Mouse (Mus musculus) thymus, postnatal 0 days (tissue): ENCODE data around the gene Ppat. TPM values are rescaled to one million over a fixed set of nuclear protein-coding genes. Genes with fewer than 3 reads are reported as not detected.

ENCODE experiments used
- DNase-seq: peaks from one replicate; pipeline ENCODE4 v3.0.0-alpha.2; 2015; ENCODE audit warnings: low spot score
- polyA plus RNA-seq: library from polyadenylated mRNA; unstranded; fragments of >200 nt; fragmentation: Nextera tagmentation; extraction: Ambion mirVana; gene quantifications from 2 replicates; pipeline ENCODE4 v1.2.1, GENCODE M21; 2015

The Ppat gene
- polyA plus RNA-seq, 1 experiment from 2014 or later: 41.7 TPM

- no peak for DNase-seq
Measured at GRCm38 (mm10) chr5:76892608-76893007, 58.8 kb downstream of the Ppat start.

- no peak for DNase-seq
Measured at GRCm38 (mm10) chr5:76887011-76887410, 64.4 kb downstream of the Ppat start.

GRCm38 (mm10) chr5:76884107-76884506 is 67.3 kb downstream of the Ppat start:
- DNase-seq: no peak

- DNase-seq: no peak
Measured at GRCm38 (mm10) chr5:76876106-76876758, 75.1 kb downstream of the Ppat start.

GRCm38 (mm10) chr5:76869553-76869952 is 81.8 kb downstream of the Ppat start:
- DNase-seq: no peak

- DNase-seq: peak; percentile 71
Measured at GRCm38 (mm10) chr5:76868693-76869286, 82.6 kb downstream of the Ppat start.

GRCm38 (mm10) chr5:76866819-76867218 is 84.6 kb downstream of the Ppat start:
- no peak for DNase-seq

Other genes with a start within 250 kb of the Ppat start
- 13.5 and 14.8 TPM in 2 replicates for gene Aasdh, start 46.1 kb downstream of the Ppat start, polyA plus RNA-seq
- 200 and 225 TPM in 2 replicates for gene Paics, start 271 bp downstream of the Ppat start, polyA plus RNA-seq
- gene Srp72, start 23.1 kb upstream of the Ppat start, polyA plus RNA-seq: 67.9 and 68.4 TPM in 2 replicates
- 0.26 TPM in 1 of 2 replicates, not detected in the other for gene Arl9, start 52.5 kb upstream of the Ppat start, polyA plus RNA-seq
- 0.10 TPM in 1 of 2 replicates, not detected in the other for gene Thegl, start 64.4 kb upstream of the Ppat start, polyA plus RNA-seq
- 0.59 and 0.77 TPM in 2 replicates for gene Hopx, start 163.5 kb upstream of the Ppat start, polyA plus RNA-seq